Mouse (Mus musculus) gastrocnemius, postnatal 25 days (tissue): ENCODE data around the gene Slc25a13. TPM values are rescaled to one million over a fixed set of nuclear protein-coding genes. Genes with fewer than 3 reads are reported as not detected.

Experiments
- DNase-seq: peaks from one replicate; pipeline ENCODE4 v3.0.0; 2022
- long read RNA-seq, 2 experiments: library from polyadenylated mRNA; stranded (forward); transcript quantifications; one replicate each; pipeline ENCODE4 v2.0.0; 2021
- total RNA-seq, 2 experiments: library from RNA; stranded (reverse); gene quantifications; 1 replicate in 1 of 2; 2 replicates in 1 of 2; pipeline ENCODE4 v1.2.3; 2021

Slc25a13 gene
- under 1 TPM; 0.56 to 0.64 TPM for total RNA-seq
- long read RNA-seq, experiment 1, result 0 reads
- long read RNA-seq, experiment 2, result 0 reads

DNA sequence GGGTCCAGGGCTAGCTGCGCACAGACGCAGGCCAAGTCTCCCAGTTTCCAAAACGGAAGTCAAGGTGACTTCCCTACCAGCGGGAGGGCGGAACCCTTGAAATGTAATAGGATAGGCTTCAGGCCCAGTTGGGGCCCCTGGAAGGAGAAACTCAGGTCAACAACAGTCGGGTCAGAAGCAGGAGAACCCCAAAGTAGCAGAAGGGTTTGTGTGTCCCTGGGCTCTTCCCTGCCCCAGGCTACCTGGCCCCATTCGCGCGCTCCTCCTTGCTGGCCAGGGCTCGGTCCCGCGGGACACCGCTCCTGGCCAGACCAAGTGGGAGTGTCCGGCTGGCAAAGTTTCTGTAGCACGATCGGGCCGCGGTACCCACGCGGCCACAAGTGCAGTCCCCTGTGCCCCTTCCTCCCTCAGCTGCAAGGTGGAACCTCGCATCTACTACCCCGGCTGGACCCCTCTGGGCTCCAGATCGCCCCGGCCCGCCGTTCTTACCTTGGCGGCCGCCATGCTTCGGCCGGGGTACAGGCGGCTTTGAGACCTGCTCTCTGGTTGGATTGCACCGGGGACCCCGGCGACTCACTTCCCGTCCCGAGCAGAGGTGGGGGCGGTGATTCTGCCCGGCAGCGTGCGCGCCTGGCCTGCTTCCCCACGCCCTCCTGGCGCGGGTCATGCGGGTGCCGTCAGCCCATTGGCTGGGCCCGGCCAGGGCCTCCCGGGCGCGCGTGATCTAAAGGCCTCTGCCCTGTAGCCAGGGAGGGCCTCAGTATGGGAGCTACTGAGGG, at the start of gene Slc25a13:
Slc25a13 (minus strand) TSS at position 667 of the 779 bp plus-strand sequence.
- DNase-seq, result peak; percentile 66

DNA sequence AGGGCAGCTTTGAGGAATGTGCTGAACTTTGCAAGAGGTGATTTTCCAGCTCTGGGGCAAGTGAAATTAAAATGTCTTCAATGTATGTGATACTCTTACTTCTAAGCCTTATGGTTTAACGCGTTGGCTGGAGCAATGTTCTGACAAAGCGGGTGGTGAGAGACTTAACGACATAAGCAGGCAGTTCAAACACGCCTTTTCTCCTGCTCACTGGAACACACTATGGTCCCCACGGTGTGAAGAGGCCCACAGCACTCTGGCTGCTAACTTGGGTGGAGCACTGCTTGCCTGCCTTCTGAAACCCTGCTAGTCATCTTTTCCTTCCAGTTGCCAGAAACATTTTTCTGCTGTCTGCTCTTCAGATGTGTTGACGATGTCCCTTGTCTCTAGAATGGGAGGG, 48.8 kb upstream of the Slc25a13 start:
- no peak for DNase-seq

GRCm38 (mm10) chr6:6263293-6263911, 46.4 kb upstream of the Slc25a13 start:
- no peak for DNase-seq

- no peak for DNase-seq
Observed at GRCm38 (mm10) chr6:6260917-6261316, 43.9 kb upstream of the Slc25a13 start.

DNA sequence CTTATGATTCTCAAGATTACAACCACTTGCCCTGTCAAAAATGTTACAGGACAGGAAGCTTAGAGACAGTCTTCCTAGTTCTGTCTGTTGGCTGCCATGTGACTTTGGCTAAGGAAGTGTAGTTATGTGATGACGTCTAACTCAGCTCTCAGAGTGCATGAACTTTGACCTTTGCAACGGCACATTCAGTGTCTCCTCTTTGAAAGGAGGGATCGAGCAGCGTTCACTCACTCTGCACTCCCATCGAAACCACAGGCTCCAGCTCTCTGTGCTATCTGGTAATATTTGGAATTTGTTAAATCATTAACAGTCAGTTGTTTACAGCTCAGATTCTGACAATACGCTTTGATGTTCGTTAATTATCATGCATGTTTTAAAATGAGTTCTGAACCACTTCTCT, 31.5 kb upstream of the Slc25a13 start:
- no peak for DNase-seq

- DNase-seq, result no peak
Observed at GRCm38 (mm10) chr6:6243828-6244227, 26.9 kb upstream of the Slc25a13 start.

GRCm38 (mm10) chr6:6242114-6242513, 25.1 kb upstream of the Slc25a13 start:
- DNase-seq, result no peak

- no peak for DNase-seq
Observed at GRCm38 (mm10) chr6:6236788-6237298, 19.9 kb upstream of the Slc25a13 start.

GRCm38 (mm10) chr6:6230262-6230661, 13.3 kb upstream of the Slc25a13 start:
- DNase-seq, result no peak

- no peak for DNase-seq
Observed at GRCm38 (mm10) chr6:6222721-6223120, 5.7 kb upstream of the Slc25a13 start.

DNA sequence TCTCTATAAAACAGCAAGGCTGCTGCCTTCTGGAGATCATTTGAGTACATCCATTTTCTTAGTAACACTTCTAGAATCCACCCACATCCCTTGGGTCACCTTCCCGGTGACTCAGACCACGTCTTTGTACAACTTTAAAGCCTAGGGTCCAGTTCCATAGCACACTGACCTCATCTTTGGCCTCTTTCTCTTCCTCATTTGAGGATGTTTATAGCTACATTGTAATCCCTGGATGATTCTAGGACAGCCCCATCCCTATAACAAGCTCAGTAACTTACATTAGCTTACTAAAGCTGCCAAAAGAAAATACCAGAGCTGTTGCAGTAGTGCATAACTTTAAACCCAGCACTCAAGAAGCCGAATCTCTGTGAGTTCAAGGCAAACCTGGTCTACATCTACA, 3.6 kb upstream of the Slc25a13 start:
- no peak for DNase-seq

DNA sequence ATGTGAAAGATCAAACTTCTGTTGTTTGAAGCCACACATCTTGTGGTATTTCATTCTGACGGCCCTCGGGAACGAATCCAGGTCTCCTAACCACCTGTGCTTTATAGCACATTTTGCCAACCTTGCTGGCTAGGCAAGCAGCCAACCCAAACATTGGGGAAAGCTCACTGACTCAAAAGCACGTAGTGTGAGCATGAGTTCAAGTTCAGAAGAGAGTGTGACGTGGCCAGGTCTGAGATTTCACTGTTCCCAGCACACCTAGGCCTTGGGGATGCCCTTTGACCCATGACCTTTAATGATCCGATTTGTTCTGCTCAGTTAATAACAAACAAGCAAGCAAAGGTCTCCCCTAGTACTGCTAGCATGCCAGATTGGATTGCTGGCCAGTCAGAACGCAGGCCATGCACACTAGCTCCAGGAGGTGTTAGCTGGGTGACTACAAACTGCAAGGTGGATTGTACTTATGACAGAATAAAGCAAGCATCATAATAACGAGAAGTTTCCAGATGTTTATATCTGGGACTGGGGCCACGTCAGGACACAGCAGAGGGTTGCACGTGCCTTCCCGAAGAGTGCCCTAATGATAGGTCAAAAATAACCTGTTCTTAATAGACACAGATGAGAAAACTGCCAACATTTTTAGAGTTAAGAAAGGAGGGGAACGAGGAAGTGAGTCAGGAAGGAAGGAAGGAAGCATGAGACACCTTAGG, 2.8 kb upstream of the Slc25a13 start:
- no peak for DNase-seq

- DNase-seq, result no peak
Observed at GRCm38 (mm10) chr6:6217286-6217625, 283 bp upstream of the Slc25a13 start.

DNA sequence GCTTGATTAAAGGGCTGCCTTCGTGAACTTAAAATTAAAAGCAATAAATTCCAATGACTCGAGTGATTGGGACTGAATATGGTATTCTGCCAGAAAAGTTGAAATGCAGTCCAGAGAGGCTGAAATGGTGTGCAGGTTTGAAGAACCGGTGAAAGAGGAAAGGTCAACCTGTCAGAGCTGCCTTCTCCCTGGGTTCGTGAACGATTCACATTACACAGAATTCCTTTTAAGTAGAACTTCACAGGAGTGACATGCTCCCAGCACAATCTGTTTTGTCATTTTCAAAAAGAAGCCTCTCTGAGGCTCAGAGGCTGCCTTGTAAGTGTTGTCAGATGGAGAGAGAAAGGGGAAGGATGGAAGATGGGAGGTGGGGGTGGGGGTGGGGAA, 860 bp downstream of the Slc25a13 start:
- no peak for DNase-seq

GRCm38 (mm10) chr6:6212360-6213310, 4.3 kb downstream of the Slc25a13 start:
- no peak for DNase-seq

GRCm38 (mm10) chr6:6211958-6212357, 5.0 kb downstream of the Slc25a13 start:
- no peak for DNase-seq

DNA sequence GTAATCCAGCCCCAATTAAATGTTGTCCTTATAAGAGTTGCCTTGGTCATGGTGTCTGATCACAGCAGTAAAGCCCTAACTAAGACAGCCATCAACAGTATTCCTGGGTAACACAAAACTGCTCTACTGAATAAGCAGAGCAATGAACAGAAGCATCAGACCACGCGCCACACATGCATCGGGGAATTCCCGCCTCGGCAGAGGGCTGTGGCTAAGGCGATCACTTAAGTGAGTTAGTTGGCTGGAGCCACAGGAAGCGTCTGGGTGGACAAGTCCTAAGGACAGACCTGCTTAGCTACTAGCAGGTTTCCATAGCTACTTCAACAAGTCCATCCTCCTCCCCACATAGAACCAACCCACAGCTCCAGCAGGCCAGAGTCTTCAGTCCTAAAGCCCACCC, 6.3 kb downstream of the Slc25a13 start:
- DNase-seq, result no peak

GRCm38 (mm10) chr6:6208351-6209059, 8.5 kb downstream of the Slc25a13 start:
- no peak for DNase-seq

DNA sequence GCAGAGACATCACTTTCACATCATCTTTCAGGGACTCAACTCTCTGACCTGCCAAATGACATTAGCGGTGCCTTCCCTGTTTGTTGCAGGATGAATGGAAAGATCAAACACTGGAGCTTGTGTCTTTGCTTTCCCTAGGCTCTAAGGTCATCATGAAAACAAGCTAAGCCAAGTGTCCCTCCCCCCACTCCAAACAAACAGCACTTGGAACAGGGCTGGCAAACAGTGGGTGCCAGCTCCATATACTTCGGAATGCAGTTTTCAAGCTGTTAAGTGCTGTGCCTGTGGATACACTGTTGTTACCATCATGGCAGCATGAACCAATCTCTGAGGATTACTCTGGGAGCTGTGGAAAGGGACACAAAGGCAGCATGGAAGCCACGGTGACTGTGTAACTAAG, 9.1 kb downstream of the Slc25a13 start:
- no peak for DNase-seq

DNA sequence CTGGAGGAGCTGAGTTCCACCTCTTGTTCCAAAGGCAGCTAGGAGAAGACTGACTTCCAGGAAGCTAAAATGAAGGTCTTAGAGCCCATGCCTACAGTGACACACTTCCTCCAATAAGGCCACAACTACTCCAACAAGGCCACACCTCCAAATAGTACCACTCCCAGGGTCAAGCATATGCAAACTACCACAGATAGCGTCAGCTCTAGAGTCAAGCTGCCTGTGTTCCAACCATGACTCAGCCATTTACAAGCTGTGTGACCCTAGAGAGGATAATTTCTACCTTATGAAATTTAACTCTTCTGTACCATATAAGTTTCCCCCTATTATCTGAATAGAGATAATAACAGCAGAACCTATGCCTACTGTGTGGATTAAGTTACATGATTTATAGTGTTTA, 9.6 kb downstream of the Slc25a13 start:
- no peak for DNase-seq

DNA sequence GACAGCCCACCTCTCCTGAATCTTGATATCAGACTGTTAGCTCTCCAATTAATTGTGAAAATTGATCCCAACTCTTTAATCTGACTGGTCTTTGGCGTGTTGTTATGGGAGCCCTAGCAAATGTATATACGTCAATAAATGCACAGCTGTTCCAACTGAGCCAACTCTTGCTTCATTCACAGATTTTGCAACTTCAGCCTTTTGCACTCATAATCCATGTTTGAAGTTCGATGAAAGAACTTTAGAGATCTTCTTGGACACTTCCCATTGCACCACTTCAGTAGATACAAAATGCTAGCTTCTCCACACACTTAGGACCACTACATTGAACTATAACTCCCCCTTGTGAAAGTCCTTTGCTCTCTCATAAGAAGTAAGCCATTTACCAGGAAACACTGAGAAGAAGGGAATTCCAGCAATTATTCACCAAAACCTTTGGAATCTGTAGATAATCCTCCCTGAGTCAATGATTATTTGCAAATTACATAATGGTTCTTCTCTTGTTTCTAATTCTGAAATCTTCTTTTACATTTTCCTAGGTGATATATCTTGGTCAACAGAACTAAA, 11.3 kb downstream of the Slc25a13 start:
- DNase-seq, result no peak
